Mouse (Mus musculus): Measurements from ENCODE around the gene Gm4707. TPM values are rescaled to one million over a fixed set of nuclear protein-coding genes. Genes with fewer than 3 reads are reported as not detected.

The Gm4707 gene
- total RNA-seq (2014; fragmentation: Nextera tagmentation) (9.4 and 10.1 TPM in 2 replicates), total RNA-seq (2017) (1.2 and 2.2 TPM in 2 replicates)

GRCm38 (mm10) chr17:71459818-71460217 lies at the start of gene Gm4707:
TSS of gene Gm4707 (minus strand) at chr17:71459918.
- ATAC-seq (replicated peaks; ENCODE audit: low FRiP score, low TSS enrichment, poor library complexity, severe bottlenecking), result no peak

DNA sequence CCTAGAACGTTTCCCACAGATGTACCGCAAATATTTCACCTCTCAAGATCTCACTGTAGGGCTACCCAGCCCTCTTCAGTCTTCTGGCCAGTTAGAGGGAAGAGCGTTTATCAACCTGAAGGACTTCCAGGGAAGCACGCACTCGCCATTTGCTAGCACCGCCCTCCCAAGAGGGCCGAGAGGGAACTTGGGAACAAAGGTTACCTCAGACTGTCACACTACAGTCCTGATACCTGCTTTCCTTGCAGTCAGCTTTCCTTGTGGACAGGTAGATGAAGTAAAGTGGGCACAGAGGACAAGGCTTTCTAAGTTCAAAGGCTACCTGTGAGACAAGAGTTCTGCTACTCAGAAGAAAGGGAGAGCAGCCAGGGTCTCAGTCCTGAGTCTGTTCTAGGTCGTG lies 47.1 kb upstream of the Gm4707 start:
- no peak for ATAC-seq (replicated peaks; ENCODE audit: low FRiP score, low TSS enrichment, poor library complexity, severe bottlenecking)

- ATAC-seq (replicated peaks; ENCODE audit: low FRiP score, low TSS enrichment, poor library complexity, severe bottlenecking), result no peak
Observed at GRCm38 (mm10) chr17:71495784-71496183, 36.1 kb upstream of the Gm4707 start.

DNA sequence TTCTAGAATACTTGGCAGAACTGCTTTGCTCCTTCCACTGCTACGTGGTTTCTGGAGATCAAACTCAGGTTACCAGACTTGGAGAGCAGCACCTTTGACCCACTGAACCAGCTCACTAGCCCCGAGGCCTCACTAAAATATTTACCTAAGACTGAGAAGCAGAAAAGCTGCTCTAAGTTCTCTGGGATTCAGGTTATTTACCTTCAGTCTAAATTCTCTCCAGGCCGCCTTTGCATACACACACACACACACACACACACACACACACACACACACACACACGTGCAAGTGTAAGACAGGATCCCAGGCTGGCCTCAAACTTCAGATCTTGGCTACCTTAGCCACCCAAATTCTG lies 31.6 kb upstream of the Gm4707 start:
- no peak for ATAC-seq (replicated peaks; ENCODE audit: low FRiP score, low TSS enrichment, poor library complexity, severe bottlenecking)

- ATAC-seq (replicated peaks; ENCODE audit: low FRiP score, low TSS enrichment, poor library complexity, severe bottlenecking), result peak; percentile 90
Observed at GRCm38 (mm10) chr17:71490666-71491331, 31.1 kb upstream of the Gm4707 start.

GRCm38 (mm10) chr17:71489703-71490461 lies 30.2 kb upstream of the Gm4707 start:
- peak; percentile 11; the same call in 1 of the 2 replicates for ATAC-seq (replicated peaks; ENCODE audit: low FRiP score, low TSS enrichment, poor library complexity, severe bottlenecking)

GRCm38 (mm10) chr17:71486231-71486851 lies 26.6 kb upstream of the Gm4707 start:
- no peak for ATAC-seq (replicated peaks; ENCODE audit: low FRiP score, low TSS enrichment, poor library complexity, severe bottlenecking)

GRCm38 (mm10) chr17:71485791-71486230 lies 26.1 kb upstream of the Gm4707 start:
- peak; percentile 32 for ATAC-seq (replicated peaks; ENCODE audit: low FRiP score, low TSS enrichment, poor library complexity, severe bottlenecking)

GRCm38 (mm10) chr17:71484711-71485110 lies 25.0 kb upstream of the Gm4707 start:
- no peak for ATAC-seq (replicated peaks; ENCODE audit: low FRiP score, low TSS enrichment, poor library complexity, severe bottlenecking)

DNA sequence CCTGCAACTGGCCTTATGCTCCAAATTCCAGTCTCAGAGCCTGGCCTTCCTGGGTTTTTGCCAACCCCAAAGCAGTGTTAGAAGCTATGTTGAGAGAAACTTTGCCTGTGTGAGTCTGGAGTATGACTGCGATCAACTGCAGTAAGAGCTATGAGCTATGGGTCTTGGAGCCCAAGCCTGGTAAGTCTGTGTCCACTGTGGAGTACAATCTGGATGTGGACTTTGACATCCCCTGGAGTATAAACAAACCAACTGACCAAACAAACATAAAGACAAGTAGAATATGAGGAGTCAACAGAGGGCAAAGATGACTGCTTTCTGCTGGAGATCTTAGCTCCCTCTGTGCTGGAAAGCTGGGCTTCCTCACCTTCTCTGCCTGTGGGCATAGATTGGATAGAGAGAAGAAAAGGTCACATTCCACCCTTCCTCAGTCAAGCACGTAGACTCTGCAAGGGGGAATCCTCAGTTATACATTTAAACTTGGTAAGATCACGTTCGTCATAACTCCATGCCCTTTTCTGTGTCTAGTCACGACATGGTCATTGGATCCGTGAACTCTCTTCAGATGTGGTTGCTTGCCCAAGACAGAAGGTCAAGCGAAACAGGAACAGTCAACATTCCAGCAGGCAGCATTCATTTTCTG lies 23.8 kb upstream of the Gm4707 start:
- no peak for ATAC-seq (replicated peaks; ENCODE audit: low FRiP score, low TSS enrichment, poor library complexity, severe bottlenecking)

DNA sequence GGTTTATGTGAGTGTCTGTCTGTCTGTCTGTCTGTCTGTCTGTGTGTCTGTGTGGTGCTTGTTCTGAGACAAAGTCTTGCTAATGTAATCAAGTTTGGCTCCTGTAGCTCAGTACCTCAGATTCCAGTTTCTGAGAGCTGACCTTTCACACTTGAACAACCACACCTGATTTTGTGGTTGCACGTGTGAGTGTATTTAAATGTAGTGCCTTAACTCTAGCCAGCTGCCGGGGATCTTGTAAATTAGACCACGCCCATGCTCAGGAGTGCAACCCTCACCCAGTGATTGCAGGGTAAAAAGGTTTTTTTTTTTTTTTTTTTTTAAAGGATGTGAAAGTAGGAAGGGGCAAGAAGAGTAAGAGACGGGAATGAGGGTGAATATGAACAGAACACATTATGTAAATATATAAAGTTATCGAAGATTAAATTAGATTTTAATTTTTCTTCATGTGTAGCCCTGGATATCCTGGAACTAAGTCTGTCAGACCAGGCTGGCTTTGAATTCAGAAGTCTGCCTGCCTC lies 19.7 kb upstream of the Gm4707 start:
- no peak for ATAC-seq (replicated peaks; ENCODE audit: low FRiP score, low TSS enrichment, poor library complexity, severe bottlenecking)

DNA sequence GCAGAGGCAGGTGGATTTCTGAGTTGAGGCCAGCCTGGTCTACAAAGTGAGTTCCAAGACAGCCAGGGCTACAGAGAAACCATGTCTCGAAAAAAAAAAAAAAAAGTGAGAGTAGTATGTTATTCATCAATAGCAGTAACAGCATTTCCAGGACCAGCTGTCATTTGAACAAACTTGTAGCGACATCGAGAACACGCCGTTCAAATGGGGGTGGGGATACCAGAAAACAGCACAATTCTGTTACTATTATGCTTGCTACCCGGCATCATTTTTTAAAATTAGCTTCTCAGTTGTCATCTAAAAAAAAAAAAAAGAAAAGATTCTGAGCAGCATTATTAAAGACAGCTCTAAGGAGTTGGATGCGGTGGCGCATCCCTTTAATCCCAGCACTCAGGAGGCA lies 17.8 kb upstream of the Gm4707 start:
- ATAC-seq (replicated peaks; ENCODE audit: low FRiP score, low TSS enrichment, poor library complexity, severe bottlenecking), result no peak

DNA sequence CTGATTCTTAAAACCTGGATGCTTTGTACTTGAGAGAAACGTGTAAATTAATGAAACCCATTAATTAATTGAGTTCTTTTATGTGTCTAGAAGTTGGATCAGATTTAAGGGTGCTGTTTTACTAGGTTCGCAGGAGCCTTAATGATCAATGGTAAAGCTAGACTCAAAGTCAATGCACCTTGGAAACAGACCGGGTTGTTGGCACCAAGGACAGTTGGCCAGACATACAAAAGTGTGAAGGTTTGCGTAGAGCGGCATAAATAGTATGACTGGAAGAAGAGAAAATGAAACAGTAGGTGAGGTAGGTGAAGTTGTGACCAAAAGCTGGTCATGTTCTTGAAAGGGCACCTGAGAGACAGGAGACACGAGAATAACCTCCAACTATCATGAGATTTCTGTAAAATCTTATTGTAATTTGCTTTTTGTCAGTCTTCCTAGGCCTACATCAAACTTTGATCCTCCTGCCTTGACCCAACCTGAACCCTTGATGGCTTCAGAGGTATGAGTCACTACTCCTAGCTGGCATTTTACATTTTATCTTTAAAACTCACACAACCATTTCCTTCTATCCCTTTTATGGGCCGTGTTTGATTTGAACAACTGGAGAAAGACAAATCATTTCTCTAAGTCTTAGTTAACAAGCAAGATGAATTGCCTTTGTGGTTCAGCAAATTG lies 16.8 kb upstream of the Gm4707 start:
- ATAC-seq (replicated peaks; ENCODE audit: low FRiP score, low TSS enrichment, poor library complexity, severe bottlenecking), result no peak

- ATAC-seq (replicated peaks; ENCODE audit: low FRiP score, low TSS enrichment, poor library complexity, severe bottlenecking), result peak; percentile 32
Observed at GRCm38 (mm10) chr17:71475705-71476089, 16.0 kb upstream of the Gm4707 start.

- ATAC-seq (replicated peaks; ENCODE audit: low FRiP score, low TSS enrichment, poor library complexity, severe bottlenecking), result peak; percentile 94
Observed at GRCm38 (mm10) chr17:71474762-71475704, 15.3 kb upstream of the Gm4707 start, which contains the start of gene Smchd1. TSS of gene Smchd1 (minus strand) at chr17:71475343.

DNA sequence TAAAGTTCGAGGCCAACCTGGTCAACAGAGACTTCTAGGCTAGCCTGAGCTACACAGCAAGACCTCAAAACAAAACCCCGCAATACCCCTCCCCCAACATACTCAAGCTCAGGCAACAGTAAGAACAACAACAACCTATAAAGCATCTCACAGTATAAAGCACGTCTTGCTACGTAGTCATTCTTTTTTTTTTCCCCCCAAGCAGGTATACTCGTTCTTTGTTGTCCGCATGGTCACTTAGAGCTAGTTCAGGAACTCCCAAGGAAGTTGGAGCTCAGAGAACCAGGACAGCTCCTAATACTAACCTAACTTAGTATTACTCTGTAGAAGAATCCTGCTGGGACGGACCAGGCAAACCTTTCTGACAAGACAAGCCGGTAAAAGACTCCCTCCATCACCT lies 14.4 kb upstream of the Gm4707 start:
- ATAC-seq (replicated peaks; ENCODE audit: low FRiP score, low TSS enrichment, poor library complexity, severe bottlenecking), result no peak

- ATAC-seq (replicated peaks; ENCODE audit: low FRiP score, low TSS enrichment, poor library complexity, severe bottlenecking), result no peak
Observed at GRCm38 (mm10) chr17:71471261-71471660, 11.5 kb upstream of the Gm4707 start.

- ATAC-seq (replicated peaks; ENCODE audit: low FRiP score, low TSS enrichment, poor library complexity, severe bottlenecking), result no peak
Observed at GRCm38 (mm10) chr17:71460312-71460711, 594 bp upstream of the Gm4707 start.
